8 mouse cellular contexts compared by ENCODE assay signal in the genomic region with DNA sequence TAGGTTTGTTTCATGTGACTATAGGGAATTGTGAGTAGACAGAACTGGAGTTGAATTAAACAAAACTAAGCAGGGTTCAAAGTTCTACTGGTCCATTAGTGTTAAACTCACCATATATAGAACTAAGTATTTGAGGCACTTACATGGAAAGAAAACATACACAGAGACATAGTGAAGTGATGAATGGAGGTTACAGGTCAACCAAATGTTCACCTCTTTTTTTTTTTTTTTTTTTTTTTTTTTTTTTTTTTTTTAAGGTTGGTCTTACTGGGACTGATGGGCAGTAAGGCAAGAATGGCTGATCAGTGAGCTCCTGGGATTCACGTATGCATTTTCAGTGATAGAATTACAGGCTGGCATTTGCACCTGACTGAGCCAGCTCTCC. TPM values are rescaled to one million over a fixed set of nuclear protein-coding genes. Genes with fewer than 3 reads are reported as not detected.
A peak's percentile ranks its signal among the peaks of the same experiment; 100 is the strongest.
DNase-seq lines count a peak whose midpoint lies in the region; ATAC-seq and TF ChIP-seq lines count a peak whose summit lies in the region.

No protein-coding gene starts in this region.

- TF ChIP-seq EP300 in heart, postnatal 0 days (IDR thresholded peaks at IDR 0.05; ENCODE audit: low read depth): no peak

- TF ChIP-seq POLR2A in bone marrow, adult 2 months (IDR thresholded peaks at IDR 0.05; ENCODE audit: borderline replicate concordance, control insufficient read depth, low read depth, low read length): no peak

- intact Hi-C loops in heart, postnatal 36 days (cut with DNase I): no loop called here

- no peak for DNase-seq in heart, postnatal 0 days (ENCODE audit: low spot score)
- no peak for DNase-seq in heart, postnatal 36 days
- no peak for DNase-seq in MN1 (ENCODE audit: low spot score)
- DNase-seq in right cerebral cortex, postnatal 10 days (ENCODE audit: low spot score in 2 of 2): no peak
- DNase-seq in urinary bladder, postnatal 14 days (ENCODE audit: low spot score): no peak

- H3K4me1 ChIP-seq in heart, postnatal 0 days (ENCODE audit: control insufficient read depth, insufficient read depth): peaks cover 20% of the 10 kb centered on the region
- no peaks in the 10 kb centered on the region; the same call in 1 of the 2 replicates for H3K4me1 ChIP-seq in bone marrow, adult 2 months (ENCODE audit: control insufficient read depth, insufficient read depth, low read length)
- H3K4me1 ChIP-seq in hindbrain, embryonic 13.5 days (replicated peaks): peaks cover 8% of the 10 kb centered on the region; the same call in 1 of the 2 replicates
- peaks cover 4% of the 10 kb centered on the region for H3K4me1 ChIP-seq in midbrain, embryonic 13.5 days (replicated peaks)

- no peak for TF ChIP-seq CTCF in heart, postnatal 0 days (IDR thresholded peaks at IDR 0.05; ENCODE audit: low read depth)
- no peak for TF ChIP-seq CTCF in bone marrow, adult 2 months (IDR thresholded peaks at IDR 0.05; ENCODE audit: control insufficient read depth, insufficient read depth, low read length)

- WGBS in heart, postnatal 0 days: 76% methylated on average over 1 of the region's 1 CpGs
- WGBS in bone marrow, adult 2 months: 89% methylated on average over 1 of the region's 1 CpGs
- 64% methylated on average over 1 of the region's 1 CpGs for WGBS in hindbrain, embryonic 13.5 days
- 63% methylated on average over 1 of the region's 1 CpGs for WGBS in midbrain, embryonic 13.5 days

- peak overlapping the region; percentile 83 for H3K4me3 ChIP-seq in heart, postnatal 0 days (ENCODE audit: low read depth, low read length)
- peak overlapping the region; percentile 98 for H3K4me3 ChIP-seq in bone marrow, adult 2 months (replicated peaks; ENCODE audit: control insufficient read depth, low read depth, low read length)
- H3K4me3 ChIP-seq in hindbrain, embryonic 13.5 days: peak overlapping the region; percentile 57
- H3K4me3 ChIP-seq in midbrain, embryonic 13.5 days (replicated peaks): peak overlapping the region; percentile 62

- H3K9ac ChIP-seq in heart, postnatal 0 days (replicated peaks; ENCODE audit: low read depth, low read length): peak overlapping the region; percentile 73; the same call in 1 of the 2 replicates
- H3K9ac ChIP-seq in hindbrain, embryonic 13.5 days: peak overlapping the region; percentile 68; the same call in 1 of the 2 replicates
- H3K9ac ChIP-seq in midbrain, embryonic 13.5 days (replicated peaks): peak overlapping the region; percentile 69; the same call in 1 of the 2 replicates

- no peaks in the 10 kb centered on the region for H3K27me3 ChIP-seq in heart, postnatal 0 days (ENCODE audit: control insufficient read depth, insufficient read depth, low read length)
- peaks cover 9% of the 10 kb centered on the region; the same call in 1 of the 2 replicates for H3K27me3 ChIP-seq in hindbrain, embryonic 13.5 days
- H3K27me3 ChIP-seq in midbrain, embryonic 13.5 days: peaks cover 8% of the 10 kb centered on the region

- H3K4me2 ChIP-seq in heart, postnatal 0 days (ENCODE audit: low read depth, low read length): peak overlapping the region; percentile 97
- H3K4me2 ChIP-seq in hindbrain, embryonic 13.5 days: peak overlapping the region; percentile 83
- H3K4me2 ChIP-seq in midbrain, embryonic 13.5 days (replicated peaks): peak overlapping the region; percentile 90

- no peaks in the 10 kb centered on the region for H3K9me3 ChIP-seq in heart, postnatal 0 days (replicated peaks; ENCODE audit: control insufficient read depth, low read length)
- H3K9me3 ChIP-seq in hindbrain, embryonic 13.5 days: no peaks in the 10 kb centered on the region
- no peaks in the 10 kb centered on the region for H3K9me3 ChIP-seq in midbrain, embryonic 13.5 days

- ATAC-seq in heart, postnatal 0 days (ENCODE audit: insufficient read depth, low read depth): peak; percentile 6; the same call in 1 of the 2 replicates
- no peak for ATAC-seq in hindbrain, embryonic 13.5 days (ENCODE audit: low FRiP score)
- no peak for ATAC-seq in midbrain, embryonic 13.5 days

- peak overlapping the region; percentile 79; the same call in 1 of the 2 replicates for H3K27ac ChIP-seq in heart, postnatal 0 days (ENCODE audit: low read depth)
- H3K27ac ChIP-seq in bone marrow, adult 2 months (ENCODE audit: control insufficient read depth, insufficient read depth, low read depth, low read length, poor library complexity): no peak overlapping the region
- no peak overlapping the region for H3K27ac ChIP-seq in hindbrain, embryonic 13.5 days
- H3K27ac ChIP-seq in midbrain, embryonic 13.5 days: no peak overlapping the region

- peaks cover 19% of the 10 kb centered on the region for H3K36me3 ChIP-seq in heart, postnatal 0 days (replicated peaks; ENCODE audit: control insufficient read depth, insufficient read depth, low read length)
- H3K36me3 ChIP-seq in hindbrain, embryonic 13.5 days: peaks cover 17% of the 10 kb centered on the region
- peaks cover 17% of the 10 kb centered on the region for H3K36me3 ChIP-seq in midbrain, embryonic 13.5 days

RNA-seq across cellular contexts. Expression of a gene that starts 0.3 kb away (rescaled TPM):
- total RNA-seq in heart, postnatal 0 days (2014; rRNA removed; ENCODE audit: low replicate concordance): 93.4 and 108 TPM in 2 replicates
- 37.5 and 39.3 TPM in 2 replicates for polyA plus RNA-seq in heart, postnatal 0 days (2015; fragmentation: Nextera tagmentation; extraction: Ambion mirVana)
- 10 to 100 TPM; 52.3 to 55.4 TPM for total RNA-seq in heart, postnatal 36 days (2021)
- polyA plus RNA-seq in bone marrow, adult 2 months (2011; ENCODE audit: insufficient read depth, insufficient read length, low replicate concordance, missing spikeins): 28.3 and 34.6 TPM in 2 replicates
- polyA plus RNA-seq in hindbrain, embryonic 13.5 days (2015; fragmentation: Nextera tagmentation; extraction: Ambion mirVana): 11.7 and 13.2 TPM in 2 replicates
- 7.8 and 8.5 TPM in 2 replicates for polyA plus RNA-seq in midbrain, embryonic 13.5 days (2015; fragmentation: Nextera tagmentation; extraction: Ambion mirVana)

RNA-seq across cellular contexts. Expression of a gene that starts 16.5 kb away (rescaled TPM):
- 0.99 TPM in 1 of 2 replicates, not detected in the other for total RNA-seq in heart, postnatal 0 days (2014; rRNA removed; ENCODE audit: low replicate concordance)
- 0.16 and 0.20 TPM in 2 replicates for polyA plus RNA-seq in heart, postnatal 0 days (2015; fragmentation: Nextera tagmentation; extraction: Ambion mirVana)
- under 1 TPM; 0.41 to 0.58 TPM for total RNA-seq in heart, postnatal 36 days (2021)
- polyA plus RNA-seq in bone marrow, adult 2 months (2011; ENCODE audit: insufficient read depth, insufficient read length, low replicate concordance, missing spikeins): 7.6 and 7.7 TPM in 2 replicates
- polyA plus RNA-seq in hindbrain, embryonic 13.5 days (2015; fragmentation: Nextera tagmentation; extraction: Ambion mirVana): 0.41 and 0.82 TPM in 2 replicates
- polyA plus RNA-seq in midbrain, embryonic 13.5 days (2015; fragmentation: Nextera tagmentation; extraction: Ambion mirVana): 0.81 and 0.86 TPM in 2 replicates

RNA-seq across cellular contexts. Expression of a gene that starts 28.2 kb away (rescaled TPM):
- total RNA-seq in heart, postnatal 0 days (2014; rRNA removed; ENCODE audit: low replicate concordance): 0.15 TPM in 1 of 2 replicates, not detected in the other
- polyA plus RNA-seq in heart, postnatal 0 days (2015; fragmentation: Nextera tagmentation; extraction: Ambion mirVana): 0.11 and 0.38 TPM in 2 replicates
- not detected for total RNA-seq in heart, postnatal 36 days (2021)
- polyA plus RNA-seq in bone marrow, adult 2 months (2011; ENCODE audit: insufficient read depth, insufficient read length, low replicate concordance, missing spikeins): 2.5 TPM in 1 of 2 replicates, not detected in the other
- polyA plus RNA-seq in hindbrain, embryonic 13.5 days (2015; fragmentation: Nextera tagmentation; extraction: Ambion mirVana): 1.0 and 2.2 TPM in 2 replicates
- polyA plus RNA-seq in midbrain, embryonic 13.5 days (2015; fragmentation: Nextera tagmentation; extraction: Ambion mirVana): 0.50 and 1.3 TPM in 2 replicates
